Mouse (Mus musculus): ENCODE results near the gene Gpr141.

DNA sequence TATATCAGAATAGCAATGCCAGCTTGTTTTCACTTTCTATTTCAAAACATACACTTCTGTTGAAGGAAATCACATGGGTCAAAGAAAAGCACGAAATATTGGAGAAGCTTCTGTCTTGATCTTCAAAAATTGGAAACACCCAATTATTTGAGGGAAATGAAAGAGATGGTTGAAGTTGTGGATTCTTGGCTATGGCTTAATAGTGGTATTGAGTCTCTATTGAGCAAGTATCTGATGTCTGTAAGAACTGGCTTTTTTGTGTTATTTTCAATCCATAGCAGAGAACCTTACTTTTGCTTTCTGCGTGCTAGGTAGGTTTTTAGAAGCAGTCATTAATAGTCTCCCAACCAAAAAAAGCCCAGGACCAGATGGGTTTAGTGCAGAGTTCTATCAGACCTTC, 19.4 kb upstream of the Gpr141 start:
- TF ChIP-seq CEBPB (IDR thresholded peaks at IDR 0.05; ENCODE audit: low read depth) = no peak
- no peak for TF ChIP-seq CTCF (IDR thresholded peaks at IDR 0.05; ENCODE audit: control insufficient read depth, insufficient read depth, insufficient read length)
